Mouse (Mus musculus) erythroblast, embryonic 14.5 days (primary cell): ENCODE results near the gene Col24a1. TPM values are rescaled to one million over a fixed set of nuclear protein-coding genes. Genes with fewer than 3 reads are reported as not detected.

Source experiments
- H3K27me3 ChIP-seq: 2 replicates; pipeline ENCODE4 v1.6.1; 2012; ENCODE audit warnings: inconsistent platforms; ENCODE audit not compliant: control insufficient read depth
- H3K36me3 ChIP-seq: 2 replicates; pipeline ENCODE4 v1.6.1; 2012; ENCODE audit warnings: mild to moderate bottlenecking, inconsistent platforms; ENCODE audit not compliant: control insufficient read depth
- H3K4me1 ChIP-seq: 2 replicates; pipeline ENCODE4 v1.6.1; 2012; ENCODE audit warnings: inconsistent platforms; ENCODE audit not compliant: control insufficient read depth
- H3K4me3 ChIP-seq: replicated peaks from 2 replicates; pipeline ENCODE3; 2012; ENCODE audit warnings: moderate library complexity, mild to moderate bottlenecking, inconsistent platforms
- H3K9me3 ChIP-seq: 2 replicates; pipeline ENCODE4 v1.6.1; 2012; ENCODE audit warnings: low read length, inconsistent platforms, mixed read lengths; ENCODE audit not compliant: control insufficient read depth
- GATA1 ChIP-seq: IDR thresholded peaks from 2 replicates; pipeline ENCODE4 v1.6.1; 2012; ENCODE audit warnings: low read length, inconsistent platforms, mixed read lengths
- TAL1 ChIP-seq: IDR thresholded peaks from 3 replicates; pipeline ENCODE4 v1.6.1; 2012; ENCODE audit warnings: low read length, inconsistent platforms, mixed read lengths
- polyA plus RNA-seq: library from polyadenylated mRNA; stranded (reverse); fragments of >175 nt; gene quantifications from 2 replicates; pipeline ENCODE4 v1.2.3, GENCODE M21; 2012

The Col24a1 gene
- polyA plus RNA-seq, 1 experiment: not detected

DNA sequence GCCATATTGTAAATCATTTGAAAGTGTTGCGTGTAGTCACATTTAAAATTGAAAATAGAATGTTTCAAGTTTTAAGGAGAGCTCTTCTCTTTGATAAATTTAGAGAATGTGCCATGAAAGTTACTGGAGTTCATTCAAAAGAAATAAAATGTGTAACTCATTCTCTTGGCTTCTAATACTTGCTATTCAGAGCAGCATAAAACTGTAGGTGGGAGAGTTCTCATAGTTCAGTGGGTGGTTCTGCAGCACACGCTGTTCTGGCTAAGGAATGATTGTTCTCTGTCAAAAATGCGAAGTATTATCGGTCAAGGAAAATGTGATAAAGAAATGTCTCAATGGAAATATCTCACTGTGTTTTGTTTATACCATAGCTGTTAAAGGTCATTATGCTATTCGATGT lies 221.9 kb downstream of the Col24a1 start:
- H3K27me3 ChIP-seq: no peaks in the 10 kb centered on the region
- no peaks in the 10 kb centered on the region for H3K36me3 ChIP-seq
- no peak for TF ChIP-seq GATA1
- TF ChIP-seq TAL1: no peak
- no peak overlapping the region for H3K4me3 ChIP-seq
- no peaks in the 10 kb centered on the region for H3K4me1 ChIP-seq
- no peaks in the 10 kb centered on the region; the same call in 1 of the 2 replicates for H3K9me3 ChIP-seq

DNA sequence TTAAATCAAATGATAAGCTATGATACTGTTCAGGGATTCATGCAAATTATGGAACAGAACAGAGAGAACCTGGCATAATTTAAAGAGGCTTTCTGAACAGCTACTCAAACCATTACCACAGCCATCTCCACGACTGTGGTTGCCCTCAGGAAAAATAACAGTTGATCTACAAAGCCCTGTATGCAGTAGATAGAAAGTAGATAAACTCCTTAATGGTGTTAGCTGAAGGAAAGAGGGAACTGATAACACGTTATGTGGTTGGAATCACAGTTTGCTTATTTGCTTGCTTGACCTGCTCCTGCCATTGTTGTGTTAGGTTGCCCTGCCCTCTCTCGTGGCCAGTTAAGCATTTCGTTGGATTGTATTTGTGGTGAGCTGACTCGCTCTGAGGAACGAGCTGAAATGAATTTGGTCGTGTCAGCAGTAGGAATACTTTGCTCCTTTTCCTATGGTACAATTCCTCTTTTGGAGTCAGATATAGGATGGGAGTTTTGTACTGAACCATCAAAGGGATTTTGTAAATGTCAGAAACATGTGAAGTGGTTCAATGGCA lies 229.3 kb downstream of the Col24a1 start:
- Histone ChIP-seq H3K36me3 (no peaks in the 10 kb centered on the region), H3K27me3 (no peaks in the 10 kb centered on the region), H3K9me3 (peaks cover 3% of the 10 kb centered on the region; the same call in 1 of the 2 replicates), H3K4me3 (no peak overlapping the region), H3K4me1 (no peaks in the 10 kb centered on the region)
- no peak for TF ChIP-seq TAL1
- TF ChIP-seq GATA1: no peak

DNA sequence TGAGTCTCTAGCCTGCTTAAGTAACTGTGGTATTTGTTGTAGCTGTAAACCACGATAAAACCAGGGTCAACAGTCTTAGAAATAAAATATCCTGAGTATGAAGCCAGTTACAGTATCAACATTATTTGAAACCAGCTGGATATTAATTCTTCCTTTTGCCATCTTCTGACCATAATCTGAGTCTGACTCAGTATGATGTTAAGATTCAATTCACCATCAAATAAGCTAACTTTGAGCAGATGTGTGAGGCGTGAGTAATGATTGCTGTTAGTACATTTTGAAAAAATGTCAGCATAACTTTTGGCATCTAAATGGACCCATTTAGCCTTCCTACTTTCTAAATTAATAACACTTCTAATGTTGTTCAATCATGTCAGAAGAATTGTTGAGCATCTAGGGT lies 230.0 kb downstream of the Col24a1 start:
- Histone ChIP-seq H3K9me3 (peaks cover 3% of the 10 kb centered on the region; the same call in 1 of the 2 replicates), H3K4me3 (no peak overlapping the region), H3K27me3 (no peaks in the 10 kb centered on the region), H3K4me1 (no peaks in the 10 kb centered on the region), H3K36me3 (no peaks in the 10 kb centered on the region)
- no peak for TF ChIP-seq GATA1
- no peak for TF ChIP-seq TAL1

DNA sequence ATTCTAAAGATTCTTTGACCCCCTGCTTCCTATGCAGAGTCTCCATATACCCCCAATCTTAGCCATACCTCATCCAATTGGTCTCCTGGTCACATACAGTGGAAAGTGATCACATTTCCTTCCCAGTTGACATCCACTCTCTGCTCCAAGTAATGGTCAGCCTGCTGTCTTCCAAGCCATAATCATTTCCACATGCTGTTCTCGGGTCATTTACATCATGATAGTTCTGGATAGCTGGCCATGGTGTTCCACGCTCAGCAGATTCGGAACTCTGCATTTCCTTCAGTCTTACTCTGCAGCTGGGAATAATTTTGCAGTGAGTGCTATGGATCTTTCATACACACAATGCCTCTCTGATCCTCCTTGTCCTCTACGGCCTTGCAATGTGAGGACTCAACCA lies 233.0 kb downstream of the Col24a1 start:
- H3K4me1 ChIP-seq: no peaks in the 10 kb centered on the region
- no peaks in the 10 kb centered on the region for H3K36me3 ChIP-seq
- no peak overlapping the region for H3K4me3 ChIP-seq
- H3K27me3 ChIP-seq: no peaks in the 10 kb centered on the region
- no peaks in the 10 kb centered on the region for H3K9me3 ChIP-seq
- TF ChIP-seq GATA1: no peak
- TF ChIP-seq TAL1: no peak

DNA sequence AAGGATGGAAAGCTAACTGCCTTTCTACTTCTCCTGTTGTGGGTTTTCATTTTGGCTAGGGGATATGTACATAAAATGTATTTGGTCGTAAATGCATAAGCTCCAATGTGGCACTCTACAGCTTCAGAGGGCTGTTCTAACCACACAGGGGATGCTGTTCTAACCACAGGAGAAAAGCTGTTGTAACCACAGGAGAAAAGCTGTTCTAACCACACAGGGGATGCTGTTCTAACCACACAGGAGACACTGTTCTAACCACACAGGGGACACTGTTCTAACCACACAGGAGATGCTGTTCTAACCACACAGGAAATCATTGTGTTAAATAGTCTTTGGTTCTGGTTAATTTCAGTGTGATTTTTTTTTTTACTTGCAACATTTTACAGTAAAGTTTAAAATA lies 245.6 kb downstream of the Col24a1 start:
- no peak for TF ChIP-seq TAL1
- TF ChIP-seq GATA1: no peak
- no peaks in the 10 kb centered on the region for H3K27me3 ChIP-seq
- H3K4me1 ChIP-seq: no peaks in the 10 kb centered on the region

DNA sequence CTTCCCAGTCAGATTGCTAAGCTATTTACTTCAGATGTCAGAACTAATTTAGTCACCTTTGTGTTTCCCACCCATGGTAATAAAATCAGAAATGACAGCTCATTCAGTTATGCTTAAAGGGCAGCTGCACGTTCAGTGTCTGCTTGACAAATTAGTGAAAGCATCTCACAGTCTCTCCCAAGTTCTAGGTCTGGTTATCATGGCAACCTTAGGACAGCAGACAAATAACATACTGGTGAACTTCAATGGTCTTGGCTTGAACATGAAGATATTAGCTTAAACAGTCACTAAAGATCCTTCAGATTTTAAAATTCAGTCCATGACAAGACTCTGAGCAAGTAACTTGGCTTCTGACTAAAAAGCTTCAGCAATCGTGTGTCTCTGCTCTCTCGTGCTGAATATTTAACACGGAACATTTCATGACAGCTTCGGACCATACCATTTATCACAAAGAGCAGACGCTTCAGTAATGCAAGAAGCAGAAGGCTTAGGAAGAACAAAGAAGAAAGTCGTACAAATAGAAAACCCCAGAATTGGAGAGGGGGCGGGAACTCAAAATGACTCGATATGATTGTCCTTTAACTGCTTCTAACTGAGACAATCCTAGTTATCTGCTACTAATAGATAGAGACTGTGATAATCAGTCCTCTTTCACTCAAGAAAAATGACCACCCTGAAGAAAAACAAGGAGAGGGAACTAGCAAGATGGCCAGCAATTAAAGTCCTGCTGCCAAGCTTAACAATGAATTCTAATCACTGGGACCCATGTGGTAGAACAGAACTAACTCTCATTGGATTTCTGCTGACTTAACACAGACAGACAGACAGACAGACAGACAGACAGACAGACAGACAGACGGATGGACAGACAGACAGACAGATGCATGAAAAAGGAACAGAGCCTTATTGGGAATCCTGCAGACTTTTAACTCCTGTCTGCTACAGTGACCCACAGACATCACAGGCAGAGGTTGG lies 256.5 kb downstream of the Col24a1 start:
- H3K4me1 ChIP-seq: no peaks in the 10 kb centered on the region
- no peaks in the 10 kb centered on the region for H3K36me3 ChIP-seq
- no peak overlapping the region for H3K4me3 ChIP-seq
- H3K27me3 ChIP-seq: no peaks in the 10 kb centered on the region
- TF ChIP-seq GATA1: no peak
- no peak for TF ChIP-seq TAL1
- H3K9me3 ChIP-seq: no peaks in the 10 kb centered on the region

More for the DNA sequence above, 245.6 kb downstream of the Col24a1 start:
- Histone ChIP-seq H3K9me3 (no peaks in the 10 kb centered on the region), H3K36me3 (no peaks in the 10 kb centered on the region), H3K4me3 (no peak overlapping the region)

DNA sequence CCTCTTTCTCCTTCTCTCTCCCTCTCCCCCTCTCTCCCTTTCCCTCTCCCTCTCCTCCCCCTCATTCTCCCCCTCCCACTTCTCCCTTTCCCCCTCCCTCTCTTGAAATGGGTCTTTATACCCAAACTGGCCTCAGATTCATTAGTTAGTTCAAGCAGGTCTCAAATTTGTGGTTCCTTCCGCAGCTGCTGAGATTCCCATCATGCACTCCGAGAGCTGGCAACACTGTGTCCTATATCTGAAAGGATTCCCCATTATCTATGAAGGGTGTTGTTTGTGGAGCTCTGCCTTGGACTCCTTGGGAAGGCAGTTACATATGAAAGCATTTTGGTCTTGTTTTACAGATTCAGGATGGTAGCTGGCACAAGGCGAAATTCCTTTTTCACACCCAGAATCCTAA lies 257.9 kb downstream of the Col24a1 start:
- no peak overlapping the region for H3K4me3 ChIP-seq
- H3K9me3 ChIP-seq: no peaks in the 10 kb centered on the region
- TF ChIP-seq TAL1: no peak
- no peak for TF ChIP-seq GATA1
- H3K36me3 ChIP-seq: no peaks in the 10 kb centered on the region
- no peaks in the 10 kb centered on the region for H3K4me1 ChIP-seq
- H3K27me3 ChIP-seq: no peaks in the 10 kb centered on the region

DNA sequence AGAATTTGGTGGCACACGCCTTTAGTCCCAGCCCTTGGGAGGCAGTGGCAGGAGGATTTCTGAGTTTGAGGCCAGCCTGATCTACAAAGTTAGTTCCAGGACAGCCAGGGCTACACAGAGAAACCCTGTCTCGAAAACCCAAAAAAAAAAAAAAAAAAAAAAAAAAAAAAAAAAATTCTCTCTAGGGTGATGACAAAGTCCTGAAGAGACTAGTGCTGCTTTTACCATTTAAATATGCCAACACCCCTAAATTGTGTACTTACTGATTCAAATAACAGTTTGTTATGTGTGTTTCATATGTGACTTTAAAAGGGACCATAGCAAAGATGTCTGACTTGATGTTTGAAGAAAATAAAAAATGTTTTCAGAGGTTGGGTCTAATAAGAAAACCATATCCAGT lies 262.1 kb downstream of the Col24a1 start:
- Histone ChIP-seq H3K9me3 (no peaks in the 10 kb centered on the region), H3K36me3 (no peaks in the 10 kb centered on the region), H3K4me3 (no peak overlapping the region), H3K27me3 (no peaks in the 10 kb centered on the region), H3K4me1 (no peaks in the 10 kb centered on the region)
- no peak for TF ChIP-seq GATA1
- no peak for TF ChIP-seq TAL1

DNA sequence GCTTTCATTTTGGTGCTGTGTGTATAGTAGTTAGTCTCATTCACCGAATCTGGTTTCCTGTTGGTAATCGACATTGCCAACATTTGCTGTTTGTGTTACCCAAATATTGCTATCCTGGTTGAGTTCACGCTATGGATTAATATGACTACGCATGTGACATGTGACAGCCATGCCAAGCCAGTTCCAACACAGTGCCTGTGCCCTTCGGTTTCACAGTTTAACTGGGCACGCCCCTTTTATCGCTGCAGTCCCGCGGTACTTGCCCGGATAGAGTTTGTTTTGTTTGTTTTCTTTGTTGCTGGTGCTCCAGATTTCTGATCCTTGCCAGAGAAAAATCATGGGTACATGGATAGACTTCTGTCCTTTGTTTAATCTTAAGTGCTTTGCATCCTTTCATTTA lies 263.9 kb downstream of the Col24a1 start:
- Histone ChIP-seq H3K9me3 (no peaks in the 10 kb centered on the region), H3K4me3 (no peak overlapping the region), H3K36me3 (no peaks in the 10 kb centered on the region), H3K27me3 (no peaks in the 10 kb centered on the region), H3K4me1 (no peaks in the 10 kb centered on the region)
- TF ChIP-seq TAL1 (no peak), GATA1 (no peak)
